Mouse (Mus musculus) embryonic fibroblast, embryonic 13.5 days (primary cell): ENCODE measurements around the gene Nudt16l1.

Experiments used
- CTCF ChIP-seq: IDR thresholded peaks from 2 replicates; pipeline ENCODE4 v1.5.1; 2011; ENCODE audit warnings: mild to moderate bottlenecking, control low read depth, low read length, moderate library complexity, borderline replicate concordance; ENCODE audit not compliant: insufficient read depth
- POLR2A ChIP-seq: IDR thresholded peaks from 2 replicates; pipeline ENCODE4 v1.6.1; 2011; ENCODE audit warnings: low read depth, mild to moderate bottlenecking, control low read depth, low read length, moderate library complexity

DNA sequence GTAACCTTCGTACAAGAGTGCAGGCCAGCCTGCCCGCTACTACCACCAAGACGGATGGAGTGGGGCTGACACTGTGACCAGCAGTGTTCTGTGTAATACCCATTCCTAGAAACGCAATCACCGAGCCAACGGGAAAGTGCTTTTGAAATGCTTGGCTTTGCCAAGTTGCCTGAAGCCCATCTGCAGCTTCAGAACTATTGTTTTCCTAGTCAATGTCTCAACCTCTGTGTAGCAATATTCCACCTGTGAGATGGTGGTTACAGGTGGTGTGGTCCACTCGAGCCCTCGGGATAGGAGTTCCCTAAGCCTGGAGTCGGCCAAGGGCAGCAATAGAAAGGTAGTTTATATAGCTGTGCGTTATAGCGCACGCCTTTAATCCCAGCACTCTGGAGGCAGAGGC lies 46.2 kb downstream of the Nudt16l1 start:
- TF ChIP-seq CTCF (no peak), POLR2A (no peak)
